Mouse (Mus musculus): ENCODE results near the gene Gm45234. TPM values are rescaled to one million over a fixed set of nuclear protein-coding genes. Genes with fewer than 3 reads are reported as not detected.

Gene Gm45234
- polyA plus RNA-seq, 1 experiment, result not detected

DNA sequence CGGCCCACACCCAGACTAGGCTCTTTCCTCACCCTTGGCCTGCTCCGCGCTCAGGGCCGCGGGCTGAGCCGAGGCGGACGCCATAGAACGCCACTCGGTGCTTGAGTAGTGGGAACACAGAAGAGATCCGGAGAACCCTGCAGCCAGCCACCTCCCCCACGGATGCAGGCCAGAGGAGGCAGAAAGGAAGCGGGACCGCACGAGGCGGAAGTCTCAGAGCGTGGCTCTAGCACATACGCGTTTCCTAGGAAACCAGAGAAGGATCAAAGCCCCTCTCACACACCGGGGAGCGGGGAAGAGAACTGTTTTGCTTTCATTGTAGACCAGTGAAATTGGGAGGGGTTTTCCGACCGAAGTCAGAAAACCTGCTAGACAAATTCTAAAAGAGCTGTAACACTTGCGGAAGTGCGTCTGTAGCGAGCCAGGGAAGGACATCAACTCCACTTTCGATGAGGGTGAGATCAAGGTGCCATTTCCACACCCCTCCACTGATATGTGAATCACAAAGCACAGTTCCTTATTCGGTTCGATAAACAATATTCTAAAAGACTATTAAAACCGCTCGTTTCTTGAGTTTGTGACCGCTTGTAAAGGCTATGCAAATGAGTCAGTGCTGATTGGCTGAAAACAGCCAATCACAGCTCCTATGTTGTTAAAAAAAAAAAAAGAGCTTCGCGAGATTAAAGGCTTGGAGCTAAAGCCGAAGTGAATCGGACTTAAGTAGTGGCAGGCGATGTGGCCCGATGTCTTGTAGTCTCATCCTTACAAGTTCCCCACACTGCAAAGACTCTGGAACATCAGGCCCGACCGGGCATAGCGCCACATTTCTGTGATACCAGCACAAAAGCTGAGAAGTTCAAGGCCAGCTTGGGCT, 14.7 kb downstream of the Gm45234 start, which contains the start of gene Grcc10:
Gene Grcc10, minus strand, starts transcription at position 487 of the 874 bp plus-strand sequence.
- WGBS, result under 1% methylated on average over 41 of the region's 41 CpGs
- Histone ChIP-seq H3K4me3 (ENCODE audit: insufficient read depth, low read depth, low read length) (peak within 1 kb of the TSS; percentile 74), H3K27me3 (replicated peaks; ENCODE audit: control insufficient read depth, insufficient read depth, low read length) (no peaks in the 10 kb centered on the region), H3K27ac (ENCODE audit: insufficient read depth, low read depth, low read length) (peak within 1 kb of the TSS; percentile 99), H3K4me1 (ENCODE audit: control insufficient read depth, insufficient read depth, low read length) (peaks cover 21% of the 10 kb centered on the region), H3K36me3 (ENCODE audit: control insufficient read depth, insufficient read depth, low read length) (no peaks in the 10 kb centered on the region)
- DNase-seq, result peak; percentile 92
- TF ChIP-seq POLR2A (IDR thresholded peaks at IDR 0.05; ENCODE audit: low read depth, low read length) (peak; percentile 17), CTCF (conservative IDR thresholded peaks at IDR 0.05; ENCODE audit: insufficient read depth, insufficient read length, low read depth, low read length) (no peak)

GRCm38 (mm10) chr6:124740211-124740887, 15.5 kb downstream of the Gm45234 start:
- peak overlapping the region; percentile 74 for H3K4me3 ChIP-seq (ENCODE audit: insufficient read depth, low read depth, low read length)
- no peaks in the 10 kb centered on the region for H3K27me3 ChIP-seq (replicated peaks; ENCODE audit: control insufficient read depth, insufficient read depth, low read length)
- DNase-seq, result peak; percentile 67
- H3K4me1 ChIP-seq (ENCODE audit: control insufficient read depth, insufficient read depth, low read length), result peaks cover 21% of the 10 kb centered on the region
- under 1% methylated on average over 29 of the region's 29 CpGs for WGBS
- H3K36me3 ChIP-seq (ENCODE audit: control insufficient read depth, insufficient read depth, low read length), result no peaks in the 10 kb centered on the region
- peak overlapping the region; percentile 99 for H3K27ac ChIP-seq (ENCODE audit: insufficient read depth, low read depth, low read length)
- TF ChIP-seq CTCF (conservative IDR thresholded peaks at IDR 0.05; ENCODE audit: insufficient read depth, insufficient read length, low read depth, low read length) (peak; percentile 49; the same call in 1 of the 2 replicates), POLR2A (IDR thresholded peaks at IDR 0.05; ENCODE audit: low read depth, low read length) (peak; percentile 2)

DNA sequence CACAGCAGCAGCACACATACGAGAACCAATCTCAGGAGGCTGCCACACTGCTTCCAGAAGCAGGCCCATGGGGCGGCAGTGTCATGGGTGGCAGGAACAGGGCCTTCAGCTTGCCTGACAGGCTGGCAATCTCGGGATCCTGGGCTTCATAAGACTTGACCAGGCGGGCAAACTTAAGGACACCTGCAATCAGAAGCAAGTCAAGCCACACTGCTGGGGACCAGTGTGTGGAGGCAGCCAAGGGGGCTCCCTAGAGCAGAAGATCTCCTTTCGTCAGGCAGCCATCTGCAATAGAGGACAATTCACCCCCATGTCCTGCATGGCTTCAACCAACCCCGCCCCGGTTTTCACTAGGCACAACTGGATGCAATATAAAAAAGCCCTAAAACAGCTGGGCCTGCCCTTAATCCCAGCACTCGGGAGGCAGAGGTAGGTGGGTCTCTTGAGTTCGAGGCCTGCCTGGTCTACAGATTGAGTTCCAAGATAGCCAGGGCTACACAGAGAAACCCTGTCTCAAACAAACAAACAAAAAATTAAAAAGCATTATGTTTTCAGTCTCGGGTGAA, 16.5 kb downstream of the Gm45234 start:
- H3K27ac ChIP-seq (ENCODE audit: insufficient read depth, low read depth, low read length), result peak overlapping the region; percentile 63
- no peak overlapping the region for H3K4me3 ChIP-seq (ENCODE audit: insufficient read depth, low read depth, low read length)
- H3K27me3 ChIP-seq (replicated peaks; ENCODE audit: control insufficient read depth, insufficient read depth, low read length), result no peaks in the 10 kb centered on the region
- TF ChIP-seq CTCF (conservative IDR thresholded peaks at IDR 0.05; ENCODE audit: insufficient read depth, insufficient read length, low read depth, low read length) (no peak), POLR2A (IDR thresholded peaks at IDR 0.05; ENCODE audit: low read depth, low read length) (no peak)
- DNase-seq, result no peak
- peaks cover 17% of the 10 kb centered on the region for H3K4me1 ChIP-seq (ENCODE audit: control insufficient read depth, insufficient read depth, low read length)
- 85% methylated on average over 10 of the region's 10 CpGs for WGBS
- no peaks in the 10 kb centered on the region for H3K36me3 ChIP-seq (ENCODE audit: control insufficient read depth, insufficient read depth, low read length)

DNA sequence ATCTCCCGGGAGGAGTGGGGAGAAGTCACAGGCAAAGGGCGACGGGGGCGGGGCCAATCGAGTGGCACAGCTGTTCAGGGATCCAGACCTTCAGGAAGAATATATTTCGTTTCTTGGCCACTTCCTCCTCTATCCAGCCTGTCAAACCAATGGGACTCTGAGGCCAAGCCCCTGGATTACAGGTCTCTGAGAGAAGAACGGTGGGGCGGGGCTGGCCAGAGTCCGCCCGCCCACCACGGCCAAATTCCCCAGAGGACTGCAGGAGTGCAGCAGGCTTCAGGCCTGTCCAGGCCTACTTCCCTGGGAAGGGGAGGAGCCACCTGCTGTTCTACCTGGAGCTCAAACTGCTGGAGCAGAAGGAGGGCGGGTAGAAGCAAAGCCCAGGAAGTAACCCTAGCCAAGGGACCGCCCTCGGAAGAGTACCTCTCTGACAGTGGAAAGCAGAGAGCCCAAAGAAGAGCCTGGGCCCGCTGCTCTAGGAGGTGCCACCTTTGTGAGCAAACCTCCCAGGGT, 17.3 kb downstream of the Gm45234 start, which contains the start of gene Ptpn6:
Gene Ptpn6, minus strand, starts transcription at position 204 of the 513 bp plus-strand sequence.
- H3K27ac ChIP-seq (ENCODE audit: insufficient read depth, low read depth, low read length), result peak within 1 kb of the TSS; percentile 69
- H3K4me3 ChIP-seq (ENCODE audit: insufficient read depth, low read depth, low read length), result peak within 1 kb of the TSS; percentile 49
- no peaks in the 10 kb centered on the region for H3K27me3 ChIP-seq (replicated peaks; ENCODE audit: control insufficient read depth, insufficient read depth, low read length)
- H3K36me3 ChIP-seq (ENCODE audit: control insufficient read depth, insufficient read depth, low read length), result no peaks in the 10 kb centered on the region
- 11% methylated on average over 15 of the region's 15 CpGs for WGBS
- peak; percentile 96 for DNase-seq
- peaks cover 17% of the 10 kb centered on the region for H3K4me1 ChIP-seq (ENCODE audit: control insufficient read depth, insufficient read depth, low read length)
- TF ChIP-seq POLR2A (IDR thresholded peaks at IDR 0.05; ENCODE audit: low read depth, low read length) (peak; percentile 12), CTCF (conservative IDR thresholded peaks at IDR 0.05; ENCODE audit: insufficient read depth, insufficient read length, low read depth, low read length) (0 out of 2 replicates have a peak, but pooled peaks have one; percentile 13)

GRCm38 (mm10) chr6:124737040-124737439, 18.8 kb downstream of the Gm45234 start:
- H3K36me3 ChIP-seq (ENCODE audit: control insufficient read depth, insufficient read depth, low read length), result no peaks in the 10 kb centered on the region
- H3K27me3 ChIP-seq (replicated peaks; ENCODE audit: control insufficient read depth, insufficient read depth, low read length), result no peaks in the 10 kb centered on the region
- peaks cover 17% of the 10 kb centered on the region for H3K4me1 ChIP-seq (ENCODE audit: control insufficient read depth, insufficient read depth, low read length)
- no peak for DNase-seq
- 87% methylated on average over 11 of the region's 11 CpGs for WGBS
- TF ChIP-seq POLR2A (IDR thresholded peaks at IDR 0.05; ENCODE audit: low read depth, low read length) (no peak), CTCF (conservative IDR thresholded peaks at IDR 0.05; ENCODE audit: insufficient read depth, insufficient read length, low read depth, low read length) (no peak)
- H3K27ac ChIP-seq (ENCODE audit: insufficient read depth, low read depth, low read length), result no peak overlapping the region
- no peak overlapping the region for H3K4me3 ChIP-seq (ENCODE audit: insufficient read depth, low read depth, low read length)

DNA sequence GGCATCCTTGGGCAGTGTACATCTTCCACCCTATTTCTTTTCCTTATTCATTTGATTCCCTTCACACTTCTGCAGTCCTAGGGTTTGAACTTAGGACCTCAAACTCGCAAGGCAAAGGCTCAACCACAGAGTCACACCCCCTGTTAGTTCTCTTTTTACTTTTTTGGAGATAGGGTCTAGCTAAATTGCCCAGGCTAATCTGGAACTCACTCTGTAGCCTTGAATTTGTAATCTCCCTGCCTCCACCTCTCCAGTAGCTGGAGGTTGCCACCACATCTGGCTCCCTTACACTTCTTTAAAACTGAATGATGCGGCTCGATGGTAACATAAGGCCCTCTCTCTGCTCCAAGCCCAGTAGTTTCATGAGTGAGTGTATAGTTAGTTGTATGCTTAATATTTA, 21.4 kb downstream of the Gm45234 start:
- no peak for DNase-seq
- peaks cover 6% of the 10 kb centered on the region; the same call in 1 of the 2 replicates for H3K4me1 ChIP-seq (ENCODE audit: control insufficient read depth, insufficient read depth, low read length)
- H3K27me3 ChIP-seq (replicated peaks; ENCODE audit: control insufficient read depth, insufficient read depth, low read length), result no peaks in the 10 kb centered on the region
- no peaks in the 10 kb centered on the region for H3K36me3 ChIP-seq (ENCODE audit: control insufficient read depth, insufficient read depth, low read length)
- no peak overlapping the region for H3K27ac ChIP-seq (ENCODE audit: insufficient read depth, low read depth, low read length)
- WGBS, result 91% methylated on average over 3 of the region's 3 CpGs
- no peak overlapping the region for H3K4me3 ChIP-seq (ENCODE audit: insufficient read depth, low read depth, low read length)
- TF ChIP-seq POLR2A (IDR thresholded peaks at IDR 0.05; ENCODE audit: low read depth, low read length) (no peak), CTCF (conservative IDR thresholded peaks at IDR 0.05; ENCODE audit: insufficient read depth, insufficient read length, low read depth, low read length) (no peak)

All from kidney, adult 2 months (tissue).